Mouse (Mus musculus) midbrain, embryonic 16.5 days (tissue): ENCODE measurements at regions not wholly inside any gene's neighbourhood (a gene's known extent, or its start where the extent isn't known, plus 50 kb on each side); places are given as distances from the start of the nearest gene placed in this dataset.

Source experiments
- ATAC-seq: fragments of 200-750 bp; cut with Nextera tagmentation; 2 replicates; pipeline ENCODE4 v1.8.0; 2017; ENCODE audit warnings: moderate TSS enrichment
- H3K27ac ChIP-seq: fragments of 300-500 bp; sonication (generic); 2 replicates; pipeline ENCODE4 v1.5.1; 2014; ENCODE audit warnings: mild to moderate bottlenecking, low read length, mixed read lengths
- H3K27me3 ChIP-seq: fragments of 300-500 bp; sonication (generic); 2 replicates; pipeline ENCODE4 v1.6.1; 2014; ENCODE audit warnings: low read depth, low read length, mixed read lengths; ENCODE audit not compliant: control insufficient read depth, insufficient read depth
- H3K36me3 ChIP-seq: fragments of 300-500 bp; sonication (generic); 2 replicates; pipeline ENCODE4 v1.6.1; 2014; ENCODE audit warnings: mild to moderate bottlenecking, low read length, moderate library complexity, mixed read lengths; ENCODE audit not compliant: control insufficient read depth, insufficient read depth
- H3K4me1 ChIP-seq: fragments of 300-500 bp; sonication (generic); 2 replicates; pipeline ENCODE4 v1.6.1; 2014; ENCODE audit warnings: mild to moderate bottlenecking, low read length, mixed read lengths; ENCODE audit not compliant: control insufficient read depth, insufficient read depth
- H3K4me2 ChIP-seq: fragments of 300-500 bp; sonication (generic); 2 replicates; pipeline ENCODE4 v1.6.1; 2014; ENCODE audit warnings: mild to moderate bottlenecking, low read length, mixed read lengths
- H3K4me3 ChIP-seq: fragments of 300-500 bp; sonication (generic); 2 replicates; pipeline ENCODE4 v1.5.1; 2014; ENCODE audit warnings: low read depth, mild to moderate bottlenecking, low read length, moderate library complexity, mixed read lengths
- H3K9ac ChIP-seq: fragments of 300-500 bp; sonication (generic); 2 replicates; pipeline ENCODE4 v1.6.1; 2014; ENCODE audit warnings: low read depth, low read length, mixed read lengths
- H3K9me3 ChIP-seq: fragments of 300-500 bp; sonication (generic); replicated peaks from 2 replicates; pipeline ENCODE4 v1.6.1; 2014; ENCODE audit warnings: mild to moderate bottlenecking, low read length, mixed read lengths; ENCODE audit not compliant: control insufficient read depth, poor library complexity, severe bottlenecking
- WGBS: fragments of 180-500 bp; shearing (Covaris S2); extraction: QIAGEN DNeasy Blood & Tissue Kit; methylation state at CpG from one replicate; pipeline ENCODE4 v1.1.7; 2014; 5-methylcytosine and 5-hydroxymethylcytosine counted together

DNA sequence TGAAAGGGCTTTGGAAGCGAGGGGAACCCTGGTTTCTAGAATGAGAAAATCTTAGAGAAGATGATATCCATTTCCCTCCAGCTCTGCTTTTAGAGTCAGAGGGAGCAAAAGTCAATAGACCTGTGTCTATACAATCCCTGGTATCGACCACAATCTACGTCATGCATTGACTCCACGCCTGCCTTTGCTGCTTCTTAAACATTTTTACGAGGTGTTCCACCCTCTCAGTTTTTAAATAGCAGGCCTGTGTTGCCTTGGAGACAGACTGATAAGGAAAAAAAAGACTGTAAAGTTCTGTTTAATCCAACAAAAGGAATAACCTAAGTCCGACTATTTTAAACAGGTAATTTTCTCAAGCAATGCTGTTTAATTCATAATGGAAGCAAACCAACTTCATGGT, 408.0 kb downstream of the Plk2 start:
- H3K4me1 ChIP-seq, result no peaks in the 10 kb centered on the region
- no peak overlapping the region for H3K4me3 ChIP-seq
- no peaks in the 10 kb centered on the region for H3K27me3 ChIP-seq
- H3K4me2 ChIP-seq, result no peak overlapping the region
- ATAC-seq, result no peak
- no peak overlapping the region for H3K27ac ChIP-seq
- H3K36me3 ChIP-seq, result no peaks in the 10 kb centered on the region
- no peak overlapping the region for H3K9ac ChIP-seq
- WGBS, result 79% methylated on average over 6 of the region's 6 CpGs
- H3K9me3 ChIP-seq, result no peaks in the 10 kb centered on the region

DNA sequence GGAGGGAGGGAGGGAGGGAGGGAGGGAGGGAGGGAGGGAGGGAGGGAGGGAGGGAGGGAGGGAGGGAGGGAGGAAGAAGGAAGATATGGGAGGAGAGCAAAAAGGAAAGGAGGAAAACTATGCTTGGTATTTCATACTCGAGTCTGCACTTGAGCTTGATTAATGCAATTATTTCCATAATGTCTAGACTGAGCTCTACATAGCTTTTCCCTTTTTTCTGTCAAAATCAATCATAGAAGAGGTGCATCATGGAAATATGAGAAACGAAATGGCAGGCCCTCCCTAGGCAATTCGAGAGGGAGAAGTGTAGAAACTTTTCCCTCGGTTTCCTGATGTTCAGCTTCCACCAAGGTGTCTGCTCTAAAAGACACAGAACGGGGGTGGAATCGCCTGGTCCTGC, 417.6 kb downstream of the Plk2 start:
- 77% methylated on average over 6 of the region's 6 CpGs for WGBS
- no peak overlapping the region for H3K27ac ChIP-seq

DNA sequence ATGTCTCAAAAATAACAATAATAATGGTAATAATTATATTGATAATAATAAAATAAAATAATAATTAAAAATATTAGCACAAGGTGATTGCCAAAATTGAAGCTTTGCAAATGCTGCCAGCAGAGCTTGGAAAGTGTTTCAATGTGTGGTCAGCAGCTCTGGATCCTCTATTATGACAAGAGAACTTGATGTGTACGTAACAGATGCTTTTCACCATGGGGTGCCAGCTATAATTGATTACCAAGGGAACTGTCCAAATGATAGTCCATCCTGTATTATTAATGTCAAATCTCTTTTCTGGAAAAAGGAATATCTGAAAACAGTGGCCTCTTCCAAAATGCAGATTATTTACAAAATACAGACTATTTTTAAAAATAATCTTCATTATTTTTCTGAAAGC, 419.2 kb downstream of the Plk2 start:
- WGBS, result 58% methylated on average over 1 of the region's 1 CpGs
- Histone ChIP-seq H3K27me3 (no peaks in the 10 kb centered on the region), H3K36me3 (no peaks in the 10 kb centered on the region), H3K4me2 (no peak overlapping the region), H3K9me3 (no peaks in the 10 kb centered on the region), H3K27ac (no peak overlapping the region), H3K9ac (no peak overlapping the region), H3K4me3 (no peak overlapping the region), H3K4me1 (no peaks in the 10 kb centered on the region)
- no peak for ATAC-seq

More for the DNA sequence above, 417.6 kb downstream of the Plk2 start:
- H3K9me3 ChIP-seq, result no peaks in the 10 kb centered on the region
- H3K4me3 ChIP-seq, result no peak overlapping the region
- no peaks in the 10 kb centered on the region for H3K27me3 ChIP-seq
- H3K4me1 ChIP-seq, result no peaks in the 10 kb centered on the region
- no peak for ATAC-seq
- H3K4me2 ChIP-seq, result no peak overlapping the region
- H3K9ac ChIP-seq, result no peak overlapping the region
- H3K36me3 ChIP-seq, result no peaks in the 10 kb centered on the region

DNA sequence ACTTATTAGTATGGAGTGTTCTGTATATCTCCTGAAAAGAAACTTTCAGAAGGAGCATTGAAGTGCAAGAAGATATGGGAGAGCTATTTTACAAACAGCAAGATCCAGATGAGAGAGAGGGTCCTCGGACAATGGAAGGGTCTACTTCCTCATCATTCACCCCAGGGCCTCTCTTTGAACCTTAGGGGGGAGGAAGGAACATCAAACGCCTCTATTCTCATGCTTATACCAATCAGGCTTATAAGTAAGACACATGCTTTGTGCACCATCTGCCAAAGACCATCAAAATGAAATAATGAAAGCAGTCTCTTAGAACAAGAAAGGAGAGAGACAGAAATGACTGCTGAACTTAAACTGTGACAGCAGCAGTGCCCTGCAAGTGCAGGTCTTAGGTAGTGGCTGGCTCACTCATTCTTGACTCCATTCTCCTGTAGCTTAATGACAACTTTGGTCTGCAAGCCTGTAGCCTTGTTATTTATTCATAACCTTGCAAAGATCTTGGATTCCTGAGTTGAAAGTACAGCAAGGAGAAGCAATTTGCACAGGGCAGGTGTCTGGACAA, 424.5 kb downstream of the Plk2 start:
- WGBS, result 11% methylated on average over 2 of the region's 2 CpGs
- Histone ChIP-seq H3K36me3 (no peaks in the 10 kb centered on the region), H3K4me3 (no peak overlapping the region), H3K4me1 (no peaks in the 10 kb centered on the region), H3K27ac (no peak overlapping the region), H3K27me3 (no peaks in the 10 kb centered on the region), H3K4me2 (no peak overlapping the region), H3K9me3 (no peaks in the 10 kb centered on the region), H3K9ac (no peak overlapping the region)
- no peak for ATAC-seq

DNA sequence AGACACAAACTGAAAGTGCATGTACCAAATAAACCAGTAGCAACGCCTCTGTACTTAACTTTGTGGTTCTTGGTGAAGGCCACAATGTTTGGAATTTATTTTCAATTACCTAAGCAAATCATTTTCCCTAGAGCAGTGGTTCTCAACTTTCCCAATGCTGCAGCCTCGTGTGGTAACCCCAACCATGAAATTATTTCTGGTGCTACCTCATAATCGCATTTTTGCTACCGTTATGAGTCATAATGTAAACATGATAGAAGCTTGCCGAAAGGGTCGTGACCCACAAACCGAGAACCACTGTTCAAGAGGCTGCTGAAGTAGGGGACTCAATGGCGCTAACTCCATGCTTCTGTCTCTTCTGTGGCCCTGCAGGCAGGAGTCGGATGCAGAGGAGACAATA, 429.9 kb upstream of the Actbl2 start:
- Histone ChIP-seq H3K9ac (no peak overlapping the region), H3K4me3 (no peak overlapping the region), H3K27ac (no peak overlapping the region), H3K36me3 (no peaks in the 10 kb centered on the region), H3K4me2 (no peak overlapping the region), H3K27me3 (no peaks in the 10 kb centered on the region), H3K4me1 (no peaks in the 10 kb centered on the region), H3K9me3 (no peaks in the 10 kb centered on the region)
- ATAC-seq, result no peak
- 95% methylated on average over 9 of the region's 9 CpGs for WGBS

DNA sequence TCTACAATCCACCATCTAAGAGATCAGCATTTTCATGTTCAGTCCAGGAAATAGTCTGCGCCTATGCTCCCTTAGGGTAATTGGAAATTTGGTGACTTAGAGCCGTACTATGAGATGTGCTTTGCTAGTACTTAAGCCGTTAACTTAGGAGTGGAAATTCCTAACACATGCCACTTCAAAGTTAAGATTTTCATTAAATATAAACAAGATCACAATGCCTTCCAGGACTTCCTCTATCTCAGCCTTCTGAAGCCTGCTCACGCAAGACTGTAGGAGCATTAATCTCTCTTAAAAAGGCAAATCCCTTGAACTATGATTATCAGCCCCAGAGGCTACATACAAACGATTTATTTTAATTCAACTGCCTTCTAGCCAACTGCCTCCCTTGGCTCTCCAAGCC, 422.4 kb upstream of the Actbl2 start:
- Histone ChIP-seq H3K4me2 (no peak overlapping the region), H3K9ac (no peak overlapping the region), H3K27ac (no peak overlapping the region), H3K36me3 (no peaks in the 10 kb centered on the region), H3K4me3 (no peak overlapping the region), H3K9me3 (no peaks in the 10 kb centered on the region), H3K4me1 (peaks cover 4% of the 10 kb centered on the region; the same call in 1 of the 2 replicates), H3K27me3 (no peaks in the 10 kb centered on the region)
- peak; percentile 78 for ATAC-seq
- 39% methylated on average over 5 of the region's 5 CpGs for WGBS

DNA sequence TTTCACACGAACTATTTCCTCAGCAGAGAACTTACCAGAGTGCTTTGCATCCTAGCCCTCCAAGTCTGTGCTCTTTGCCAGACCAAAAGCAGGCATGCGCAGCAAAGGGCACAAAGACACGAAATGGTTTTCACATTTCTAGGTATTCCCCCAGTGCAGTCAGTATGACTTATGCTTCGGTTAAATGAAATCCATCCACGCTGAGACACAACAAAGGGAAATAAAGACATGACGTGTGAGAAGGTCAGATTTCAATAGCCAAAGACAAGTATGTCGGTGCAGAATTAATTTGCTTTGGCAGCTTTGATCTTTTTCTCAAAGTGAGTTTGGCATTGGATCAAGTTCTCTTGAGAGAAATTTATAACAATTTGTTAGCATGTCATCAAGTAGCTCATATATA, 417.9 kb upstream of the Actbl2 start:
- Histone ChIP-seq H3K27me3 (no peaks in the 10 kb centered on the region), H3K9me3 (no peaks in the 10 kb centered on the region), H3K4me3 (no peak overlapping the region), H3K4me2 (no peak overlapping the region), H3K9ac (no peak overlapping the region), H3K4me1 (peaks cover 4% of the 10 kb centered on the region; the same call in 1 of the 2 replicates), H3K27ac (no peak overlapping the region), H3K36me3 (no peaks in the 10 kb centered on the region)
- no peak for ATAC-seq
- WGBS, result 27% methylated on average over 7 of the region's 7 CpGs

DNA sequence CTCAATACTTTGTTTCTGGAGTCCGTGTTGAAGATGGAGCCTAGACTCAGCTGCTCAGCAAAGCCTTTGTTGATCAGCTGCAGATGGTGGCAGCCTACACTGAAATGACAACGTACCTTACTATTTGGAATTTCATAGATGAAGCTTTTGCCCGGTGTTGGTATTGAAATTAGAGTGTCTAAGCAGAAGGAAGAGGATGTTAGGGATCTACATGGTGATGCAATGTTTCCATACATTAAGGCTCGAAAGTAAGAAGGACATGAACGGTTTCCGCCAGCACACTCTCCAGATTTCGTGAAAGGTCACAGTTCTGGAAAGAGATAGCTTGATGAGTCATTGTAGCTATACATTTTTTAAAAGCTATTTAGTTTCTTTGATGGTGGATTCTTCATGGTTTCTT, 412.9 kb upstream of the Actbl2 start:
- Histone ChIP-seq H3K4me2 (no peak overlapping the region), H3K36me3 (no peaks in the 10 kb centered on the region), H3K27ac (no peak overlapping the region), H3K4me1 (peaks cover under 1% of the 10 kb centered on the region; the same call in 1 of the 2 replicates), H3K9me3 (no peaks in the 10 kb centered on the region), H3K9ac (no peak overlapping the region), H3K4me3 (no peak overlapping the region), H3K27me3 (no peaks in the 10 kb centered on the region)
- 94% methylated on average over 7 of the region's 7 CpGs for WGBS
- no peak for ATAC-seq

DNA sequence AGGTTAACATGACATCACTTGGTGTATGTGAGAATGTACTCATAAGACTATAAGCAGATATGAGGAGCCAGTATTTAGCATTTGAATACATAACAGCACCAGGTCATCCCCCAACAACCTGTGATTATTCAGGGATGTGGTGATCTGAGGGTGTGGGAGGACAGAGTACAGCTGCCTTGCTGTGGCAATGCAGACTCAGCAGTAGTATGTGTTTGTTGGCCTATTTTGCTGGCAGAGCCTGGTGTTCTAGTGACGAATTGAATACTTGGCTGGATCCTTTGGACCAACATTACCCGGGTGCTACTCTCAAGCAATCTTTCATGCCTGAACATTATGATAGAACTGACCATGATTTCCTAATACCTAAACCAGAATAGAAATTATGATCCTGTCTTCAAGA, 409.1 kb upstream of the Actbl2 start:
- no peak overlapping the region for H3K4me3 ChIP-seq
- no peaks in the 10 kb centered on the region for H3K9me3 ChIP-seq
- H3K36me3 ChIP-seq, result no peaks in the 10 kb centered on the region
- no peak overlapping the region for H3K27ac ChIP-seq
- H3K4me1 ChIP-seq, result no peaks in the 10 kb centered on the region
- no peak overlapping the region for H3K9ac ChIP-seq
- no peaks in the 10 kb centered on the region for H3K27me3 ChIP-seq
- 94% methylated on average over 2 of the region's 2 CpGs for WGBS
- no peak for ATAC-seq
- no peak overlapping the region for H3K4me2 ChIP-seq
